Mouse (Mus musculus): Measurements from ENCODE around the gene Plk4.
A peak's percentile ranks its signal among the peaks of the same experiment; 100 is the strongest.
"Not testable (repeated sequence)": the region's sequence is repeated elsewhere in the genome, so short reads cannot be mapped to it uniquely, and the experiment has no call there.

Gene Plk4

GRCm38 (mm10) chr3:40799530-40800372 is at the start of gene Plk4:
Gene Plk4, plus strand, starts transcription at chr3:40800019.
- DNase-seq (ENCODE audit: low spot score), result peak; percentile 97

- DNase-seq (ENCODE audit: low spot score), result no peak
These were observed 39.1 kb upstream of the Plk4 start for GRCm38 (mm10) chr3:40760746-40761145.

GRCm38 (mm10) chr3:40761312-40761711 is 38.5 kb upstream of the Plk4 start:
- DNase-seq (ENCODE audit: low spot score), result no peak

- DNase-seq (ENCODE audit: low spot score), result no peak
These were observed 6.0 kb upstream of the Plk4 start for GRCm38 (mm10) chr3:40793783-40794182.

GRCm38 (mm10) chr3:40798054-40798453 is 1.8 kb upstream of the Plk4 start:
- DNase-seq (ENCODE audit: low spot score), result no peak

- peak; percentile 55 for DNase-seq (ENCODE audit: low spot score)
These were observed 1.3 kb upstream of the Plk4 start for GRCm38 (mm10) chr3:40798500-40798899.

- DNase-seq (ENCODE audit: low spot score), result peak; percentile 26
These were observed 579 bp downstream of the Plk4 start for GRCm38 (mm10) chr3:40800373-40800823.

- DNase-seq (ENCODE audit: low spot score), result no peak
These were observed 7.1 kb downstream of the Plk4 start for GRCm38 (mm10) chr3:40806871-40807270.

- DNase-seq (ENCODE audit: low spot score), result no peak
These were observed 8.9 kb downstream of the Plk4 start for GRCm38 (mm10) chr3:40808686-40809085.

GRCm38 (mm10) chr3:40809894-40810293 is 10.1 kb downstream of the Plk4 start:
- DNase-seq (ENCODE audit: low spot score), result no peak

- no peak for DNase-seq (ENCODE audit: low spot score)
These were observed 13.5 kb downstream of the Plk4 start for GRCm38 (mm10) chr3:40813275-40813674.

- DNase-seq (ENCODE audit: low spot score), result not testable (repeated sequence)
These were observed 45.7 kb downstream of the Plk4 start for GRCm38 (mm10) chr3:40845521-40845920.

GRCm38 (mm10) chr3:40846473-40846956 is 46.7 kb downstream of the Plk4 start, which contains the start of gene Mfsd8:
Gene Mfsd8, minus strand, starts transcription at chr3:40846886.
- peak; percentile 97 for DNase-seq (ENCODE audit: low spot score)

- DNase-seq (ENCODE audit: low spot score), result not testable (repeated sequence)
These were observed 47.0 kb downstream of the Plk4 start, which contains the start of gene Abhd18 for GRCm38 (mm10) chr3:40846957-40847017. Gene Abhd18, plus strand, starts transcription at chr3:40846970.

GRCm38 (mm10) chr3:40847018-40847417 is 47.2 kb downstream of the Plk4 start:
- peak; percentile 48 for DNase-seq (ENCODE audit: low spot score)

GRCm38 (mm10) chr3:40847936-40848335 is 48.1 kb downstream of the Plk4 start:
- not testable (repeated sequence) for DNase-seq (ENCODE audit: low spot score)

GRCm38 (mm10) chr3:40853123-40853738 is 53.4 kb downstream of the Plk4 start:
- not testable (repeated sequence) for DNase-seq (ENCODE audit: low spot score)

All from lung, postnatal 25 days (tissue).